ENCODE assay signal across 21 mouse cellular contexts in genomic region chr2:60848478-60848877, GRCm38 (mm10).
DNase-seq lines count a peak whose midpoint lies in the region; ATAC-seq and TF ChIP-seq lines count a peak whose summit lies in the region.
"Had no signal": no experiment of that assay in that cellular context is flagged by ENCODE, and none has a peak within 500 bp of the region (broad histone marks: within the 10 kb centered on the region; RNA-seq: fewer than 3 reads in every experiment).

No protein-coding gene starts in this region.

- H3K36me3 ChIP-seq in G1E (replicated peaks): peaks cover 43% of the 10 kb centered on the region
- no peaks in the 10 kb centered on the region for H3K36me3 ChIP-seq in forebrain, postnatal 0 days (ENCODE audit: insufficient read depth)
- H3K36me3 ChIP-seq: forebrain, embryonic 15.5 days; hindbrain, embryonic 15.5 days had no signal

- no peak for TF ChIP-seq CTCF in G1E (IDR thresholded peaks at IDR 0.05; ENCODE audit: low read depth, low read length)
- no peak for TF ChIP-seq CTCF in forebrain, postnatal 0 days (IDR thresholded peaks at IDR 0.05; ENCODE audit: low read depth)

- no peaks in the 10 kb centered on the region for H3K9me3 ChIP-seq in G1E (replicated peaks)
- H3K9me3 ChIP-seq in forebrain, postnatal 0 days (ENCODE audit: low read length): no peaks in the 10 kb centered on the region
- H3K9me3 ChIP-seq: embryonic facial prominence, embryonic 12.5 days; forebrain, embryonic 15.5 days; heart, embryonic 12.5 days; hindbrain, embryonic 15.5 days had no signal

- no peak overlapping the region for H3K27ac ChIP-seq in forebrain, postnatal 0 days (ENCODE audit: low read depth, low read length)
- H3K27ac ChIP-seq: embryonic facial prominence, embryonic 12.5 days; forebrain, embryonic 15.5 days; heart, adult 2 months; hindbrain, embryonic 15.5 days had no signal

- ATAC-seq in G1E (ENCODE audit: extremely low read depth, insufficient number of reproducible peaks, low FRiP score, poor library complexity, severe bottlenecking): peak; percentile 26; the same call in 1 of the 2 replicates
- ATAC-seq in granulocyte monocyte progenitor cell, adult 5-6 weeks (replicated peaks; ENCODE audit: poor library complexity, severe bottlenecking): peak; percentile 94
- ATAC-seq in monocyte, adult 5-6 weeks (replicated peaks; ENCODE audit: insufficient number of reproducible peaks, low FRiP score, low TSS enrichment, poor library complexity, severe bottlenecking): peak; percentile 69
- ATAC-seq in forebrain, postnatal 0 days: no peak
- ATAC-seq: CD4-positive, CD25-positive, alpha-beta regulatory T cell, adult 4 months; forebrain, embryonic 15.5 days had no signal

- H3K27me3 ChIP-seq in G1E (ENCODE audit: insufficient read depth, low read length): no peaks in the 10 kb centered on the region
- H3K27me3 ChIP-seq in forebrain, postnatal 0 days (ENCODE audit: insufficient read depth, low read length): no peaks in the 10 kb centered on the region
- H3K27me3 ChIP-seq: embryonic facial prominence, embryonic 12.5 days; forebrain, embryonic 15.5 days; heart, embryonic 12.5 days; hindbrain, embryonic 15.5 days had no signal

- peak; percentile 53 for DNase-seq in 416B (ENCODE audit: low read depth)
- DNase-seq in G1E (ENCODE audit: low spot score): no peak
- DNase-seq in forebrain, postnatal 0 days: no peak
- no peak for DNase-seq in right cerebral cortex, postnatal 4 days
- DNase-seq in heart, adult 8-10 months (ENCODE audit: low spot score): no peak
- DNase-seq: adrenal gland, adult 2 months; adrenal gland, postnatal 25 days; B cell, adult 2 months; cerebellum, adult 18-20 months; cerebellum, adult 9-11 months; cerebellum, postnatal 36 days; embryo, embryonic 11 days; gastrocnemius, postnatal 10 days; heart, adult 2 months had no signal

- WGBS in forebrain, postnatal 0 days: 96% methylated on average over 4 of the region's 4 CpGs

- no peak overlapping the region for H3K4me2 ChIP-seq in forebrain, postnatal 0 days (ENCODE audit: low read depth)
- H3K4me2 ChIP-seq: embryonic facial prominence, embryonic 12.5 days; forebrain, embryonic 15.5 days; heart, embryonic 12.5 days; hindbrain, embryonic 15.5 days had no signal

- no peak overlapping the region for H3K9ac ChIP-seq in forebrain, postnatal 0 days
- H3K9ac ChIP-seq: embryonic facial prominence, embryonic 12.5 days; forebrain, embryonic 15.5 days; heart, embryonic 12.5 days; hindbrain, embryonic 15.5 days had no signal

- H3K4me3 ChIP-seq in G1E (ENCODE audit: low read depth, low read length): no peak overlapping the region
- no peak overlapping the region for H3K4me3 ChIP-seq in forebrain, postnatal 0 days (ENCODE audit: low read depth, low read length)
- H3K4me3 ChIP-seq: embryonic facial prominence, embryonic 12.5 days; forebrain, embryonic 15.5 days; heart, adult 2 months; heart, embryonic 12.5 days; hindbrain, embryonic 15.5 days had no signal

- peaks cover 85% of the 10 kb centered on the region for H3K4me1 ChIP-seq in G1E (ENCODE audit: insufficient read depth, low read depth, low read length)
- no peaks in the 10 kb centered on the region for H3K4me1 ChIP-seq in forebrain, postnatal 0 days (ENCODE audit: insufficient read depth)
- H3K4me1 ChIP-seq: forebrain, embryonic 15.5 days had no signal
